Mouse (Mus musculus) brain, embryonic 14.5 days (tissue): ENCODE results near the gene Dynlt1f.
"Not testable (repeated sequence)": the region's sequence is repeated elsewhere in the genome, so short reads cannot be mapped to it uniquely, and the experiment has no call there.

Source experiments
- CTCF ChIP-seq: fragments of 200-500 bp; IDR thresholded peaks from 2 replicates; pipeline ENCODE4 v1.5.1; 2012; ENCODE audit warnings: inconsistent platforms, mild to moderate bottlenecking, moderate library complexity, borderline replicate concordance; ENCODE audit not compliant: insufficient read depth, insufficient read length; ENCODE audit errors: extremely low read depth
- POLR2A ChIP-seq: fragments of 200-500 bp; IDR thresholded peaks from 2 replicates; pipeline ENCODE4 v1.6.1; 2012; ENCODE audit warnings: mild to moderate bottlenecking, inconsistent platforms, borderline replicate concordance; ENCODE audit not compliant: poor library complexity, insufficient read depth, insufficient read length, severe bottlenecking; ENCODE audit errors: extremely low read depth

GRCm38 (mm10) chr17:6674297-6674696 lies 18.6 kb upstream of the Dynlt1f start:
- TF ChIP-seq POLR2A, CTCF: not testable (repeated sequence)
